Mouse (Mus musculus) liver, postnatal 0 days (tissue): ENCODE results near the gene Srxn1.

Source experiments
- CTCF ChIP-seq: sonication (generic); IDR thresholded peaks from 2 replicates; pipeline ENCODE4 v1.5.1; 2016; ENCODE audit warnings: antibody characterized with exemption, low read depth
- EP300 ChIP-seq: IDR thresholded peaks from 2 replicates; pipeline ENCODE4 v1.6.1; 2016; ENCODE audit warnings: antibody characterized with exemption, low read depth, mild to moderate bottlenecking

DNA sequence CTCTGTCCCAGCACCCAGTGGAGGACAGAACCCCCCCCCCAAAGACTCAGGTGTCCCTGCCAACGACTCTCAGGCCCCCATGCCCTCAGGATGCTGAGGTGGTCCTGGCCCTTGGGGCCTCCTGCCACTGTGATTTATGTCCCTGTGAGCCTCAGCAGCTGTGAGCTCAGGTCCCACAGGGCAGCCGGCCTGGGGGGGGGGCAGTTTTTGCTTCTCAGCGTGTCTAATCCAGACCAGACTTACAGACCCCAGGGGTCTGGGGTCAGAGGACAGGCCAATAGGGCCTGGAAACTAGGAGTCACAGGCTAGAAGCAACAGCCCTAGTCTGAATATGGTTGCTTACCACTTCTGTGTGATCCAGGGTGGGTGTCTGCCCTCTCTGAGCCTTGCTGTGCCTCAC lies 48.0 kb downstream of the Srxn1 start:
- no peak for TF ChIP-seq CTCF
- no peak for TF ChIP-seq EP300
